Mouse (Mus musculus): ENCODE results near the gene Syne3. TPM values are rescaled to one million over a fixed set of nuclear protein-coding genes. Genes with fewer than 3 reads are reported as not detected.

Syne3 gene
- polyA plus RNA-seq, 1 experiment from 2014 or later = 0.16 TPM

GRCm38 (mm10) chr12:104919247-104919646 is 90.4 kb downstream of the Syne3 start:
- Histone ChIP-seq H3K9me3 (replicated peaks; ENCODE audit: control insufficient read depth, low read length, poor library complexity, severe bottlenecking) (no peaks in the 10 kb centered on the region), H3K4me1 (ENCODE audit: control insufficient read depth, insufficient read depth, low read length) (peaks cover 14% of the 10 kb centered on the region), H3K27me3 (ENCODE audit: control insufficient read depth, insufficient read depth, low read depth, low read length) (no peaks in the 10 kb centered on the region), H3K9ac (ENCODE audit: low read depth, low read length) (no peak overlapping the region), H3K27ac (ENCODE audit: low read length) (no peak overlapping the region), H3K36me3 (ENCODE audit: control insufficient read depth, insufficient read depth, low read length) (no peaks in the 10 kb centered on the region), H3K4me2 (ENCODE audit: low read length) (no peak overlapping the region), H3K4me3 (ENCODE audit: low read depth, low read length) (no peak overlapping the region)
- ATAC-seq = no peak
- WGBS = 90% methylated on average over 2 of the region's 2 CpGs

GRCm38 (mm10) chr12:104917927-104918326 is 91.7 kb downstream of the Syne3 start:
- Histone ChIP-seq H3K27me3 (ENCODE audit: control insufficient read depth, insufficient read depth, low read depth, low read length) (no peaks in the 10 kb centered on the region), H3K9ac (ENCODE audit: low read depth, low read length) (no peak overlapping the region), H3K36me3 (ENCODE audit: control insufficient read depth, insufficient read depth, low read length) (no peaks in the 10 kb centered on the region), H3K4me1 (ENCODE audit: control insufficient read depth, insufficient read depth, low read length) (peaks cover 7% of the 10 kb centered on the region), H3K27ac (ENCODE audit: low read length) (no peak overlapping the region), H3K9me3 (replicated peaks; ENCODE audit: control insufficient read depth, low read length, poor library complexity, severe bottlenecking) (no peaks in the 10 kb centered on the region), H3K4me2 (ENCODE audit: low read length) (no peak overlapping the region), H3K4me3 (ENCODE audit: low read depth, low read length) (no peak overlapping the region)
- WGBS = 97% methylated on average over 2 of the region's 2 CpGs
- no peak for ATAC-seq

GRCm38 (mm10) chr12:104917297-104917696 is 92.3 kb downstream of the Syne3 start:
- H3K27me3 ChIP-seq (ENCODE audit: control insufficient read depth, insufficient read depth, low read depth, low read length) = no peaks in the 10 kb centered on the region
- 89% methylated on average over 4 of the region's 4 CpGs for WGBS
- H3K27ac ChIP-seq (ENCODE audit: low read length) = no peak overlapping the region
- no peak overlapping the region for H3K4me3 ChIP-seq (ENCODE audit: low read depth, low read length)
- H3K9ac ChIP-seq (ENCODE audit: low read depth, low read length) = no peak overlapping the region
- H3K36me3 ChIP-seq (ENCODE audit: control insufficient read depth, insufficient read depth, low read length) = no peaks in the 10 kb centered on the region
- 0 out of 2 replicates have a peak, but pooled peaks cover 4% of the 10 kb centered on the region for H3K4me1 ChIP-seq (ENCODE audit: control insufficient read depth, insufficient read depth, low read length)
- H3K9me3 ChIP-seq (replicated peaks; ENCODE audit: control insufficient read depth, low read length, poor library complexity, severe bottlenecking) = no peaks in the 10 kb centered on the region
- no peak for ATAC-seq
- no peak overlapping the region for H3K4me2 ChIP-seq (ENCODE audit: low read length)

- Histone ChIP-seq H3K27me3 (ENCODE audit: control insufficient read depth, insufficient read depth, low read depth, low read length) (no peaks in the 10 kb centered on the region), H3K4me2 (ENCODE audit: low read length) (no peak overlapping the region), H3K9ac (ENCODE audit: low read depth, low read length) (no peak overlapping the region), H3K4me3 (ENCODE audit: low read depth, low read length) (no peak overlapping the region), H3K4me1 (ENCODE audit: control insufficient read depth, insufficient read depth, low read length) (0 out of 2 replicates have a peak, but pooled peaks cover 2% of the 10 kb centered on the region), H3K9me3 (replicated peaks; ENCODE audit: control insufficient read depth, low read length, poor library complexity, severe bottlenecking) (no peaks in the 10 kb centered on the region), H3K27ac (ENCODE audit: low read length) (no peak overlapping the region), H3K36me3 (ENCODE audit: control insufficient read depth, insufficient read depth, low read length) (no peaks in the 10 kb centered on the region)
- no peak for ATAC-seq
- 96% methylated on average over 8 of the region's 8 CpGs for WGBS
Measured at GRCm38 (mm10) chr12:104916776-104917175, 92.8 kb downstream of the Syne3 start.

- no peaks in the 10 kb centered on the region for H3K9me3 ChIP-seq (replicated peaks; ENCODE audit: control insufficient read depth, low read length, poor library complexity, severe bottlenecking)
- H3K27me3 ChIP-seq (ENCODE audit: control insufficient read depth, insufficient read depth, low read depth, low read length) = no peaks in the 10 kb centered on the region
- no peak for ATAC-seq
- no peaks in the 10 kb centered on the region for H3K36me3 ChIP-seq (ENCODE audit: control insufficient read depth, insufficient read depth, low read length)
- no peak overlapping the region for H3K9ac ChIP-seq (ENCODE audit: low read depth, low read length)
- H3K27ac ChIP-seq (ENCODE audit: low read length) = no peak overlapping the region
- 0 out of 2 replicates have a peak, but pooled peaks cover 2% of the 10 kb centered on the region for H3K4me1 ChIP-seq (ENCODE audit: control insufficient read depth, insufficient read depth, low read length)
- H3K4me2 ChIP-seq (ENCODE audit: low read length) = no peak overlapping the region
- H3K4me3 ChIP-seq (ENCODE audit: low read depth, low read length) = no peak overlapping the region
- 41% methylated on average over 4 of the region's 4 CpGs for WGBS
Measured at GRCm38 (mm10) chr12:104915681-104916080, 93.9 kb downstream of the Syne3 start.

- H3K27ac ChIP-seq (ENCODE audit: low read length) = no peak overlapping the region
- H3K4me3 ChIP-seq (ENCODE audit: low read depth, low read length) = no peak overlapping the region
- ATAC-seq = no peak
- H3K27me3 ChIP-seq (ENCODE audit: control insufficient read depth, insufficient read depth, low read depth, low read length) = no peaks in the 10 kb centered on the region
- no peak overlapping the region for H3K9ac ChIP-seq (ENCODE audit: low read depth, low read length)
- peaks cover 7% of the 10 kb centered on the region for H3K4me1 ChIP-seq (ENCODE audit: control insufficient read depth, insufficient read depth, low read length)
- WGBS = 52% methylated on average over 3 of the region's 3 CpGs
- no peak overlapping the region for H3K4me2 ChIP-seq (ENCODE audit: low read length)
- H3K36me3 ChIP-seq (ENCODE audit: control insufficient read depth, insufficient read depth, low read length) = no peaks in the 10 kb centered on the region
- H3K9me3 ChIP-seq (replicated peaks; ENCODE audit: control insufficient read depth, low read length, poor library complexity, severe bottlenecking) = no peaks in the 10 kb centered on the region
Measured at GRCm38 (mm10) chr12:104912990-104913389, 96.6 kb downstream of the Syne3 start.

- Histone ChIP-seq H3K27me3 (ENCODE audit: control insufficient read depth, insufficient read depth, low read depth, low read length) (no peaks in the 10 kb centered on the region), H3K27ac (ENCODE audit: low read length) (no peak overlapping the region), H3K9ac (ENCODE audit: low read depth, low read length) (no peak overlapping the region), H3K4me2 (ENCODE audit: low read length) (no peak overlapping the region), H3K36me3 (ENCODE audit: control insufficient read depth, insufficient read depth, low read length) (no peaks in the 10 kb centered on the region), H3K9me3 (replicated peaks; ENCODE audit: control insufficient read depth, low read length, poor library complexity, severe bottlenecking) (no peaks in the 10 kb centered on the region), H3K4me3 (ENCODE audit: low read depth, low read length) (no peak overlapping the region), H3K4me1 (ENCODE audit: control insufficient read depth, insufficient read depth, low read length) (peaks cover 8% of the 10 kb centered on the region)
- no peak for ATAC-seq
- WGBS = 18% methylated on average over 10 of the region's 10 CpGs
Measured at GRCm38 (mm10) chr12:104912281-104912933, 97.2 kb downstream of the Syne3 start.

- Histone ChIP-seq H3K4me2 (ENCODE audit: low read length) (no peak overlapping the region), H3K9ac (ENCODE audit: low read depth, low read length) (no peak overlapping the region), H3K9me3 (replicated peaks; ENCODE audit: control insufficient read depth, low read length, poor library complexity, severe bottlenecking) (no peaks in the 10 kb centered on the region), H3K36me3 (ENCODE audit: control insufficient read depth, insufficient read depth, low read length) (no peaks in the 10 kb centered on the region), H3K27me3 (ENCODE audit: control insufficient read depth, insufficient read depth, low read depth, low read length) (no peaks in the 10 kb centered on the region), H3K4me3 (ENCODE audit: low read depth, low read length) (no peak overlapping the region), H3K27ac (ENCODE audit: low read length) (no peak overlapping the region), H3K4me1 (ENCODE audit: control insufficient read depth, insufficient read depth, low read length) (peaks cover 8% of the 10 kb centered on the region)
- ATAC-seq = no peak
- 85% methylated on average over 4 of the region's 4 CpGs for WGBS
Measured at GRCm38 (mm10) chr12:104909750-104910149, 99.9 kb downstream of the Syne3 start.

GRCm38 (mm10) chr12:104908986-104909385 is 100.6 kb downstream of the Syne3 start:
- 30% methylated on average over 5 of the region's 5 CpGs for WGBS
- ATAC-seq = no peak
- Histone ChIP-seq H3K27me3 (ENCODE audit: control insufficient read depth, insufficient read depth, low read depth, low read length) (no peaks in the 10 kb centered on the region), H3K4me3 (ENCODE audit: low read depth, low read length) (no peak overlapping the region), H3K36me3 (ENCODE audit: control insufficient read depth, insufficient read depth, low read length) (no peaks in the 10 kb centered on the region), H3K9ac (ENCODE audit: low read depth, low read length) (no peak overlapping the region), H3K4me2 (ENCODE audit: low read length) (no peak overlapping the region), H3K9me3 (replicated peaks; ENCODE audit: control insufficient read depth, low read length, poor library complexity, severe bottlenecking) (no peaks in the 10 kb centered on the region), H3K27ac (ENCODE audit: low read length) (no peak overlapping the region), H3K4me1 (ENCODE audit: control insufficient read depth, insufficient read depth, low read length) (peaks cover 8% of the 10 kb centered on the region)

Measured in midbrain, embryonic 16.5 days (tissue).